Mouse (Mus musculus) limb, embryonic 11.5 days (tissue): ENCODE results near the gene Amer2. TPM values are rescaled to one million over a fixed set of nuclear protein-coding genes. Genes with fewer than 3 reads are reported as not detected.
A peak's percentile ranks its signal among the peaks of the same experiment; 100 is the strongest.

Source experiments
- ATAC-seq: fragments of 200-750 bp; cut with Nextera tagmentation; 2 replicates; pipeline ENCODE4 v1.8.0; 2017; ENCODE audit warnings: low read depth; ENCODE audit not compliant: insufficient number of reproducible peaks, low FRiP score, low TSS enrichment
- DNase-seq: peaks from one replicate; pipeline ENCODE4 v3.0.0-alpha.2; 2015; ENCODE audit warnings: low spot score
- H3K27ac ChIP-seq: fragments of 300-500 bp; sonication (generic); replicated peaks from 2 replicates; pipeline ENCODE4 v1.5.1; 2014; ENCODE audit warnings: low read depth, mild to moderate bottlenecking, low read length
- H3K27me3 ChIP-seq: fragments of 300-500 bp; sonication (generic); 2 replicates; pipeline ENCODE4 v1.6.1; 2014; ENCODE audit warnings: mild to moderate bottlenecking, low read length, mixed read lengths; ENCODE audit not compliant: control insufficient read depth, insufficient read depth
- H3K36me3 ChIP-seq: fragments of 300-500 bp; sonication (generic); 2 replicates; pipeline ENCODE4 v1.6.1; 2014; ENCODE audit warnings: mild to moderate bottlenecking, low read length, moderate library complexity, mixed read lengths; ENCODE audit not compliant: control insufficient read depth, insufficient read depth
- H3K4me1 ChIP-seq: fragments of 300-500 bp; sonication (generic); 2 replicates; pipeline ENCODE4 v1.6.1; 2014; ENCODE audit warnings: low read length, mixed read lengths; ENCODE audit not compliant: control insufficient read depth, insufficient read depth
- H3K4me2 ChIP-seq: fragments of 300-500 bp; sonication (generic); 2 replicates; pipeline ENCODE4 v1.6.1; 2014; ENCODE audit warnings: low read depth, mild to moderate bottlenecking, moderate library complexity; ENCODE audit not compliant: severe bottlenecking
- H3K4me3 ChIP-seq: fragments of 300-500 bp; sonication (generic); 2 replicates; pipeline ENCODE4 v1.5.1; 2014; ENCODE audit warnings: low read depth, low read length
- H3K9ac ChIP-seq: fragments of 300-500 bp; sonication (generic); 2 replicates; pipeline ENCODE4 v1.6.1; 2014; ENCODE audit warnings: mild to moderate bottlenecking, low read length
- H3K9me3 ChIP-seq: fragments of 300-500 bp; sonication (generic); 2 replicates; pipeline ENCODE4 v1.6.1; 2016; ENCODE audit warnings: low read length; ENCODE audit not compliant: control insufficient read depth
- WGBS: fragments of 180-500 bp; shearing (Covaris S2); extraction: QIAGEN DNeasy Blood & Tissue Kit; methylation state at CpG from one replicate; pipeline ENCODE4 v1.1.7; 2014; 5-methylcytosine and 5-hydroxymethylcytosine counted together
- polyA plus RNA-seq: library from polyadenylated mRNA; unstranded; fragments of >200 nt; fragmentation: Nextera tagmentation; extraction: Ambion mirVana; gene quantifications from 2 replicates; pipeline ENCODE4 v1.2.1, GENCODE M21; 2014

Gene Amer2
- polyA plus RNA-seq, 1 experiment from 2014 or later: 3.3 TPM

DNA sequence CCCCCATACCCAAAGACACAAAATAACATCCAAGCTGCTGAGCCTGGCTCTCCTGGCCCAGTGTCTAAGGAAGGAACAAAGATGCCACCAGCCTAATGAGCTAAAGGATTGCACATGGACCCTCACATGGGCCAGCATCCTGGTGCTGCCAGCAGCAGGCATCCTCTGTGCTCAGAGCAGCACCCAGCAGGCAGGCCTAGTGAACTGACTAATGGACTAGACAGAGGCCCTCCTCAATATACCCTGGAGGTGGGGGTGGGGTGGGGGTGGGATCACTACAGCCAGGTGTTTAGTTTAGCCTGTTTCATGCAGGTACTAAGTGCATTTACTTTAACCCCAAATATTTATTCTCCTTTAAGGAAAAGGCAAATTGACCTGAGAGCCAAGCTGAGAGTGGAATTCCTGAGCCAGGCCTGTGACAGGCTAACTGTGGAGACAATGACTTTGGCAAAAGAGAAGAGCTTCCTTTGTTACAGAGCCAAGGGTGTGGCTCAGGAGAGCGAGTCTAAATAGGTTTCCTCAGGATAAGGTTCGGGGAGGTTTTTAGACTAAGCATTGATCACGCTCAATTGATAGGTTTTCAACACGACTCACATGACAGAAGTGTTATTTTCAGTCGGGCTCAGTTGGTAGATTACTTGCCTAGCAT is 3.3 kb upstream of the Amer2 start:
- WGBS: 69% methylated on average over 5 of the region's 5 CpGs
- ATAC-seq: no peak
- H3K27ac ChIP-seq: no peak overlapping the region
- no peaks in the 10 kb centered on the region for H3K27me3 ChIP-seq
- H3K4me3 ChIP-seq: no peak overlapping the region
- H3K4me2 ChIP-seq: no peak overlapping the region
- no peak for DNase-seq
- no peak overlapping the region for H3K9ac ChIP-seq
- H3K4me1 ChIP-seq: 0 out of 2 replicates have a peak, but pooled peaks cover 2% of the 10 kb centered on the region
- no peaks in the 10 kb centered on the region for H3K36me3 ChIP-seq
- no peaks in the 10 kb centered on the region for H3K9me3 ChIP-seq

- no peak overlapping the region for H3K27ac ChIP-seq
- no peaks in the 10 kb centered on the region for H3K9me3 ChIP-seq
- H3K4me3 ChIP-seq: no peak overlapping the region
- H3K9ac ChIP-seq: no peak overlapping the region
- ATAC-seq (no peak), DNase-seq (no peak)
- H3K4me2 ChIP-seq: no peak overlapping the region
- H3K36me3 ChIP-seq: no peaks in the 10 kb centered on the region
- WGBS: 72% methylated on average over 2 of the region's 2 CpGs
- peaks cover 11% of the 10 kb centered on the region for H3K27me3 ChIP-seq
- peaks cover 6% of the 10 kb centered on the region for H3K4me1 ChIP-seq
These were observed 4.0 kb downstream of the Amer2 start for GRCm38 (mm10) chr14:60377107-60377506.

GRCm38 (mm10) chr14:60377546-60377945 is 4.5 kb downstream of the Amer2 start:
- peak; percentile 32 for DNase-seq
- 28% methylated on average over 10 of the region's 10 CpGs for WGBS

DNA sequence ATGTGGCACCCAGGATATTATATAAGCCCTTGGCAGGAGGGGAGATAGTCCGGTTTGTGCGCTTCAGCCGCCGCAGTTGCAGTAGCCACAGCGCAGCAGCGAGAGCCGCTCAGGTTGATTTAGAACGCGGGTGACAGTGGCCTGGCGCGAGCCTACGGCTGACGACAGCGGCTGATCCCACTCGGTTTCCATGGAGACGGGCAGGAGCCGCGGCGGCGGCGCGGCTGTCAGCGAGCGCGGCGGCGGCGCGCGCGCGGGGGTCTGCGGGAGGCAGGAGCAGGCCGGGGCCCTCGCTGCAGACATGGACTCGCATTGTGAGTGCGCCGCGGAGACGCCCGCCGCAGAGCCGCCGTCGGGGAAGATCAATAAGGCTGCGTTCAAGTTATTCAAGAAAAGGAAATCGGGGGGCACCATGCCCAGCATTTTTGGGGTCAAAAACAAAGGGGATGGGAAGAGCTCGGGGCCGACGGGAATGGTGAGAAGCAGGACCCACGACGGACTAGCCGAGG is 5.1 kb downstream of the Amer2 start:
- Histone ChIP-seq H3K4me2 (peak overlapping the region; percentile 74), H3K4me1 (peaks cover 6% of the 10 kb centered on the region), H3K27me3 (peaks cover 11% of the 10 kb centered on the region), H3K9me3 (no peaks in the 10 kb centered on the region), H3K27ac (no peak overlapping the region), H3K36me3 (no peaks in the 10 kb centered on the region), H3K4me3 (peak overlapping the region; percentile 38), H3K9ac (peak overlapping the region; percentile 72)
- DNase-seq (peak; percentile 85), ATAC-seq (peak; percentile 82; the same call in 1 of the 2 replicates)
- WGBS: under 1% methylated on average over 53 of the region's 53 CpGs

More at GRCm38 (mm10) chr14:60377546-60377945, 4.5 kb downstream of the Amer2 start:
- Histone ChIP-seq H3K4me2 (peak overlapping the region; percentile 74), H3K4me3 (peak overlapping the region; percentile 38), H3K27me3 (peaks cover 11% of the 10 kb centered on the region), H3K4me1 (peaks cover 6% of the 10 kb centered on the region), H3K9ac (no peak overlapping the region; the same call in 1 of the 2 replicates), H3K27ac (no peak overlapping the region), H3K9me3 (no peaks in the 10 kb centered on the region), H3K36me3 (no peaks in the 10 kb centered on the region)
- no peak for ATAC-seq

DNA sequence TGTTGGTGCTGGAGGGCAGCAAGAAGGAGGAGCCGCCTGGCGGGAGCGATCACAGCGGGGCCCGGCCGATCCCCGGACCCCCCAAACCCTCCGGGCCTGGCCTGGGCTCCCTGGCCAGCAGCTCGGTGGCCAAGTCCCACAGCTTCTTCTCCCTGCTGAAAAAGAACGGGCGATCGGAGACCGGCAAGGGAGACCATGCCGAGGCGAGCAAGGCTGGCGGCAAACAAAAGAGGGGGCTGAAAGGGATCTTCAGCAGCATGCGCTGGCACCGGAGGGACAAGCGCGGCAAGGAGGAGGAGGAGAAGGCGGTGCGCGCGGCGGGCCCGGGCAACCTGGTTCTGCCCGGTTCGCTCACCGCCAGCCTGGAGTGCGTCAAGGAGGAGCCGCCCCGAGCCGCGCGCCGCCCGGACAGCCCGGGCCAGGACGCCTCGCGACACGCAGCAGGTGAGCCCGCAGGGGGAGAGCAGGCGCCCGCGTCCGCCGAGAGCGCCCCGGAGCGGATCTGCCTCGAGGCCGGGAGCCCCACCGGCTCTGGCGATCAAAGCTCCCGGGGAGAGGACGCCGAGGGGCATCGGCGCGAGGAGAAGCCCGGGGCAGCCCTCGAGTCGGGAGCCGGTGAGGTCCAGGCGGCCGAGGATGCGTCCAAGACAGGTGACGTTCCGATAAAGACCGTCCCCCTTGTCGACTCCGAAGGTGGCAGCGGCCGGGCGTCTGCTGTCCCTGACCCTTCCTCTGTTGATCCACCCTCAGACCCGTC is 5.7 kb downstream of the Amer2 start:
- Histone ChIP-seq H3K4me3 (peak overlapping the region; percentile 38), H3K4me2 (peak overlapping the region; percentile 74), H3K9ac (peak overlapping the region; percentile 72), H3K4me1 (peaks cover 6% of the 10 kb centered on the region), H3K27ac (no peak overlapping the region), H3K36me3 (no peaks in the 10 kb centered on the region), H3K27me3 (peaks cover 11% of the 10 kb centered on the region), H3K9me3 (no peaks in the 10 kb centered on the region)
- DNase-seq (peak; percentile 67), ATAC-seq (peak; percentile 36; the same call in 1 of the 2 replicates)
- WGBS: under 1% methylated on average over 67 of the region's 77 CpGs

DNA sequence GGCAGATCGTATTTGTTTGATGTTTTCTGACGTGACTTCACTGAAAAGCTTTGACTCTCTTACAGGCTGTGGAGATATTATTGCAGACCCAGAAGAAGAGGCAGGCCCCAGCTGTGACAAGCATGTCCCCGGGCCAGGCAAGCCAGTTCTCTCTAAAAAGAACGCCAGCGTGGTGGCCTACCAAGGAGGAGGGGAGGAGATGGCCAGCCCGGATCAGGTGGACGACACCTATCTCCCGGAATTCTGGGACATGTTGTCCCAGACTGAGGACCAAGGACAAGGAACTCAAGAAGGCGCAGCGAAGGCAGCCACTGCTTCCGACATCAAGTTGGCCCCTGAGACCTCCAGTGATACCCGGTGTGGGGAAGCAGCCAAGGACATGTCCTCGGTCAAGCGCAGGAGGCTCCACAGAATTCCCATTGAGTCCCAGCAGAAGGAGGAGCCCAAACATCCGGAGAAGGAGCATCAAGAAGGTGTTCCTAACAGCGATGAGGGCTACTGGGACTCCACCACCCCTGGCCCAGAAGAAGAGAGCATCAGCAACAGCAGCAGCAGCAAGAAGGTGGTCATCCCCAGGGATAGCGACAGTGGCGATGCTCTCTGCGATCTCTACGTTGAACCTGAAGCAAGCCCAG is 6.4 kb downstream of the Amer2 start:
- ATAC-seq: no peak

DNA sequence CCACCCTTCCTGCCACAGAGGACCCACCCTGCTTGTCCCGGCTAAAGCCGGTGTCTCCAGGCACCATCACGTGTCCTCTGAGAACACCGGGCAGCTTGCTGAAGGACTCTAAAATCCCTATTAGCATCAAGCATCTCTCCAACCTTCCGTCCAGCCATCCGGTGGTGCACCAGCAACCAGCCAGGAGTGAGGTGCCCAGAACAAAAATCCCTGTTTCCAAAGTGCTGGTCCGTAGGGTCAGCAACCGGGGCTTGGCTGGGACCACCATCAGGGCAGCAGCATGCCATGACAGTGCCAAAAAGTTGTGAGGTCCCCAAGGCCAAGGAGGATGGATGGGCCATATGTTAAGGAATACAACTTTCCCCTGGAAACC is 6.9 kb downstream of the Amer2 start:
- DNase-seq (no peak), ATAC-seq (no peak)
- Histone ChIP-seq H3K4me1 (peaks cover 6% of the 10 kb centered on the region), H3K9ac (no peak overlapping the region), H3K4me3 (no peak overlapping the region), H3K4me2 (no peak overlapping the region), H3K27me3 (peaks cover 11% of the 10 kb centered on the region), H3K27ac (no peak overlapping the region), H3K36me3 (no peaks in the 10 kb centered on the region), H3K9me3 (no peaks in the 10 kb centered on the region)
- 90% methylated on average over 8 of the region's 8 CpGs for WGBS

More for the DNA sequence above, 6.4 kb downstream of the Amer2 start:
- peak overlapping the region; percentile 38 for H3K4me3 ChIP-seq
- no peaks in the 10 kb centered on the region for H3K36me3 ChIP-seq
- no peak for DNase-seq
- peaks cover 6% of the 10 kb centered on the region for H3K4me1 ChIP-seq
- no peak overlapping the region for H3K9ac ChIP-seq
- H3K4me2 ChIP-seq: peak overlapping the region; percentile 74
- H3K27me3 ChIP-seq: peaks cover 11% of the 10 kb centered on the region
- WGBS: 51% methylated on average over 20 of the region's 20 CpGs
- no peak overlapping the region for H3K27ac ChIP-seq
- H3K9me3 ChIP-seq: no peaks in the 10 kb centered on the region

DNA sequence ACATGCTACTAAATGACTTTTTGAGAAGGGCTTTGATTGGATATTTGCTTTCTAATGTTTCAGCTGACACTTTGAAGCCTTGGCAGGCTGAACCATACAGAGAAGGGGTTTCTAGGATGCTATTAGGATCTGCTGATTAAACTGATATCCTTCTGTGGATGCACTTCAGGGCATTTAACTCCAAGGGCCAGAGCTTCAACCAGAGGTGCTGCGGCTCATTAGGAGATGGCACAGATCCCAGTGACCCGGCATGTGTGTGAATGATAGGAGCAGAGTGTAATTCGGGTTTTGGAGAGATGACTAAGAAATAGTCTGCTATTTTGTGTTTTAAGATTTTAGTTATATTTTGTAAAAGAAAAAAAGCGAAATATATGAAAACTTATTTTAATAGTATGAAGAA is 8.6 kb downstream of the Amer2 start:
- no peaks in the 10 kb centered on the region for H3K36me3 ChIP-seq
- no peak overlapping the region for H3K9ac ChIP-seq
- no peak overlapping the region for H3K27ac ChIP-seq
- DNase-seq: no peak
- ATAC-seq: no peak
- H3K4me2 ChIP-seq: no peak overlapping the region
- H3K4me3 ChIP-seq: no peak overlapping the region
- H3K9me3 ChIP-seq: no peaks in the 10 kb centered on the region
- WGBS: 86% methylated on average over 4 of the region's 4 CpGs
- H3K27me3 ChIP-seq: peaks cover 11% of the 10 kb centered on the region
- peaks cover 6% of the 10 kb centered on the region for H3K4me1 ChIP-seq
